Mouse (Mus musculus): ENCODE measurements at regions not wholly inside any gene's neighbourhood (a gene's known extent, or its start where the extent isn't known, plus 50 kb on each side); places are given as distances from the start of the nearest gene placed in this dataset.
A peak's percentile ranks its signal among the peaks of the same experiment; 100 is the strongest.

DNA sequence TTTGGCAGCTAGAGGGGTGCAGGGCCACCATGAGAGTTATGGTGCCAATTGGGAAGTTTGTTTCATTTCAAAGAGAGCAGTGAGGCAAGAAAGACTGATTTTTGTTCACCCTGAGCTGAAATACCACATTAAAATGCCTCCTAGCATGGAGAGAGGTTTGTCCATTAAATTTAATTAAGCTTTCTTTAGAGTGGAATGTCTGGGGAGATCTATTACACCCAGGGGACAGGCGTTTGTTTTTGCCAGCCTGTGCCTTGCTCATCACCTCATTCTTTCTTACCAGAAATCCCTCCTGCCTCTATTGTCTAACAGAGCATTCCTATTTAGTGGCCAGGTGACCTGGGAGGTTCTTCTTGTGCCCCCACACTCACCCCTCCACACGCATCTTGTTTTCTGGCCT, 55.2 kb upstream of the Rcn1 start:
- ATAC-seq (ENCODE audit: insufficient number of reproducible peaks, low FRiP score, low TSS enrichment, low read depth) (no peak), DNase-seq (ENCODE audit: low spot score) (no peak)
- no peaks in the 10 kb centered on the region for H3K4me1 ChIP-seq (ENCODE audit: control insufficient read depth, insufficient read depth, low read length)
- WGBS: 60% methylated on average over 2 of the region's 2 CpGs
- H3K36me3 ChIP-seq (ENCODE audit: control insufficient read depth, insufficient read depth, low read length): no peaks in the 10 kb centered on the region
- H3K27ac ChIP-seq (replicated peaks; ENCODE audit: low read depth, low read length): no peak overlapping the region
- no peaks in the 10 kb centered on the region for H3K9me3 ChIP-seq (ENCODE audit: control insufficient read depth, low read length)
- H3K4me3 ChIP-seq (ENCODE audit: low read depth, low read length): no peak overlapping the region
- no peaks in the 10 kb centered on the region for H3K27me3 ChIP-seq (ENCODE audit: control insufficient read depth, insufficient read depth, low read length)
- H3K9ac ChIP-seq (ENCODE audit: low read length): no peak overlapping the region
- H3K4me2 ChIP-seq (ENCODE audit: low read depth, severe bottlenecking): no peak overlapping the region

DNA sequence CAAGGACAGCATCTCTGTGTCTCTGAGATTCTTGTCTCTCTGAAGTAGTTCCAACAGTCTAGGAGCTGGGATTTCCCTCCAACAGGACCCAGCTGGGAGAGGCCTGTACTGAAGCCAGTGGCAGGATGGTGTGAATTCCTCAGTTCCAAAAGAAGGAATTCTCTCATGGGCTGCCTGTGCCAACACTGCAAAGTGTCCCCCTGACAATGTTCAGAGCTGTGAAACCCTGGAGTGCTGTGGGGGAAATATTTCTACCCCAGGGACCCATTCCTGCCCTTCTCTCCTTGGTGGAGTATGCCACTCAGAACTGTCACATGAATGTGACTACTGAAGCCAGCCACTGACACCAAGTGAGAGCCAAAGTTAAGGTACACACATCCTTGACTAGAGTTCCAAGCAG, 55.7 kb upstream of the Rcn1 start:
- Histone ChIP-seq H3K27ac (replicated peaks; ENCODE audit: low read depth, low read length) (no peak overlapping the region), H3K4me1 (ENCODE audit: control insufficient read depth, insufficient read depth, low read length) (no peaks in the 10 kb centered on the region), H3K4me2 (ENCODE audit: low read depth, severe bottlenecking) (no peak overlapping the region), H3K36me3 (ENCODE audit: control insufficient read depth, insufficient read depth, low read length) (no peaks in the 10 kb centered on the region), H3K4me3 (ENCODE audit: low read depth, low read length) (no peak overlapping the region), H3K9ac (ENCODE audit: low read length) (no peak overlapping the region), H3K9me3 (ENCODE audit: control insufficient read depth, low read length) (no peaks in the 10 kb centered on the region), H3K27me3 (ENCODE audit: control insufficient read depth, insufficient read depth, low read length) (no peaks in the 10 kb centered on the region)
- ATAC-seq (ENCODE audit: insufficient number of reproducible peaks, low FRiP score, low TSS enrichment, low read depth): no peak
- DNase-seq (ENCODE audit: low spot score): no peak

DNA sequence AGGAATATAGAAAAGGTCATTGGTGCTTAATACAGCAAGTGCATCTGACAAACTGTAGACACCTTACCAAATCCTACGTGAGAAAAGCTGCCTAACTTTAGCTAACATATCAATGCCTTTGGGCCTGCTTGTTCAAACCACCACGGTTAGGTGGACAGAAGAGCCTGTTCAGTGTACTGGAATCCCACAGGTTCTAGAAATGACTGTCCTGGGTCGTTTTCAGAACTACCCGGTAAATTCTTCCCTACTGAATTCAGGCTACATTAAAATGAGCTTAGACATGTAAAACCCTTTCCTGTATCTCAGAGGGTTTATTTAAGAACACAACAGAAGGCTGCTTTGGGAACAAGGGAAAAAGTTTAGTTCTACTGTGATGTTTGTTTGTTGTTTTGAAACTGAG, 59.5 kb upstream of the Rcn1 start:
- ATAC-seq (ENCODE audit: insufficient number of reproducible peaks, low FRiP score, low TSS enrichment, low read depth) (no peak), DNase-seq (ENCODE audit: low spot score) (no peak)
- Histone ChIP-seq H3K4me2 (ENCODE audit: low read depth, severe bottlenecking) (no peak overlapping the region), H3K27ac (replicated peaks; ENCODE audit: low read depth, low read length) (no peak overlapping the region), H3K4me1 (ENCODE audit: control insufficient read depth, insufficient read depth, low read length) (no peaks in the 10 kb centered on the region), H3K9me3 (ENCODE audit: control insufficient read depth, low read length) (no peaks in the 10 kb centered on the region), H3K9ac (ENCODE audit: low read length) (no peak overlapping the region), H3K36me3 (ENCODE audit: control insufficient read depth, insufficient read depth, low read length) (no peaks in the 10 kb centered on the region), H3K4me3 (ENCODE audit: low read depth, low read length) (no peak overlapping the region), H3K27me3 (ENCODE audit: control insufficient read depth, insufficient read depth, low read length) (no peaks in the 10 kb centered on the region)
- 88% methylated on average over 4 of the region's 4 CpGs for WGBS

DNA sequence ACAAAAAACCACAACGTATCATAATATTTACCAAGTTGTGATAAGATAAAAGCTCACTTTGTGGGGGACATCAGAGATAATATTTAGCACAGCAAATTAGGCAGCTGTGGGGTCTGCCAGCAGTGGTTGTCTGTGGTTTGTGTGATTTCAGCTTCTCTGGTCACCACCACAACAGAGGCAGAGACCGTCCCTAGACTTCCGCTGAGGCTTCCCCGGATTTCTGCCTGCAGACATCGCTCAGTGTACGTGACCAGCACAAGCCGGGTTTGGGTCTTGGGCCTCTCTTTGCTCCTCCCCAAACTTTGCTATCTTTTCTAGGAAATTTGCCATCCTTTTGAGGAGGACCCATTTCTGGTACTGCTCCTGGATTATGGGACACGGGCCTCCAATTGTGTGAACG, 60.4 kb upstream of the Rcn1 start:
- H3K27me3 ChIP-seq (ENCODE audit: control insufficient read depth, insufficient read depth, low read length): no peaks in the 10 kb centered on the region
- H3K4me3 ChIP-seq (ENCODE audit: low read depth, low read length): no peak overlapping the region
- H3K4me1 ChIP-seq (ENCODE audit: control insufficient read depth, insufficient read depth, low read length): no peaks in the 10 kb centered on the region
- ATAC-seq (ENCODE audit: insufficient number of reproducible peaks, low FRiP score, low TSS enrichment, low read depth) (no peak), DNase-seq (ENCODE audit: low spot score) (no peak)
- H3K36me3 ChIP-seq (ENCODE audit: control insufficient read depth, insufficient read depth, low read length): no peaks in the 10 kb centered on the region
- no peak overlapping the region for H3K27ac ChIP-seq (replicated peaks; ENCODE audit: low read depth, low read length)
- no peak overlapping the region for H3K9ac ChIP-seq (ENCODE audit: low read length)
- no peak overlapping the region for H3K4me2 ChIP-seq (ENCODE audit: low read depth, severe bottlenecking)
- no peaks in the 10 kb centered on the region for H3K9me3 ChIP-seq (ENCODE audit: control insufficient read depth, low read length)
- WGBS: 82% methylated on average over 9 of the region's 9 CpGs

DNA sequence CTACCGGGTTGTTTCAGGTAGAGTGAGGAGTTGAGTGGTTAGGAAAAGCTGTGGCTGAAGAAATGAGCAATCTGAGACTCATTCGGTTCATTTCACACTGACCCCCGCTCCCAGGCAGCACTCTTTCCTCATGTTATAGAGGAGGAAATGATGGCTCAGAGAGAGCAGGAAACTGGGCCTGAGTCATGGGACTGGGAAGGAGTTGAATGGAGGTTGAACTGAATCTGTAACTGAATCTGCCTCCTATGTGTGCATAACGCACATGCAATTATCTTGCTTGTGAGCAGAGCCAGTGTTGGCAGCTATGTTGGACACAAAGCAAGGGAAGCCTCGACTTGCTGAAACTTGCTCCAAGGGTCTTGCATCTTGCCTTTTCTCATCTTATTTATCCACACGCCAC, 66.5 kb upstream of the Rcn1 start:
- Histone ChIP-seq H3K4me2 (ENCODE audit: low read depth, severe bottlenecking) (no peak overlapping the region), H3K27me3 (ENCODE audit: control insufficient read depth, insufficient read depth, low read length) (no peaks in the 10 kb centered on the region), H3K36me3 (ENCODE audit: control insufficient read depth, insufficient read depth, low read length) (no peaks in the 10 kb centered on the region), H3K9me3 (ENCODE audit: control insufficient read depth, low read length) (no peaks in the 10 kb centered on the region), H3K4me1 (ENCODE audit: control insufficient read depth, insufficient read depth, low read length) (no peaks in the 10 kb centered on the region), H3K27ac (replicated peaks; ENCODE audit: low read depth, low read length) (no peak overlapping the region), H3K4me3 (ENCODE audit: low read depth, low read length) (no peak overlapping the region), H3K9ac (ENCODE audit: low read length) (no peak overlapping the region)
- ATAC-seq (ENCODE audit: insufficient number of reproducible peaks, low FRiP score, low TSS enrichment, low read depth) (no peak), DNase-seq (ENCODE audit: low spot score) (no peak)
- WGBS: 88% methylated on average over 6 of the region's 6 CpGs

GRCm38 (mm10) chr2:105468930-105469329, 69.8 kb upstream of the Rcn1 start:
- DNase-seq (ENCODE audit: low spot score): peak; percentile 55

DNA sequence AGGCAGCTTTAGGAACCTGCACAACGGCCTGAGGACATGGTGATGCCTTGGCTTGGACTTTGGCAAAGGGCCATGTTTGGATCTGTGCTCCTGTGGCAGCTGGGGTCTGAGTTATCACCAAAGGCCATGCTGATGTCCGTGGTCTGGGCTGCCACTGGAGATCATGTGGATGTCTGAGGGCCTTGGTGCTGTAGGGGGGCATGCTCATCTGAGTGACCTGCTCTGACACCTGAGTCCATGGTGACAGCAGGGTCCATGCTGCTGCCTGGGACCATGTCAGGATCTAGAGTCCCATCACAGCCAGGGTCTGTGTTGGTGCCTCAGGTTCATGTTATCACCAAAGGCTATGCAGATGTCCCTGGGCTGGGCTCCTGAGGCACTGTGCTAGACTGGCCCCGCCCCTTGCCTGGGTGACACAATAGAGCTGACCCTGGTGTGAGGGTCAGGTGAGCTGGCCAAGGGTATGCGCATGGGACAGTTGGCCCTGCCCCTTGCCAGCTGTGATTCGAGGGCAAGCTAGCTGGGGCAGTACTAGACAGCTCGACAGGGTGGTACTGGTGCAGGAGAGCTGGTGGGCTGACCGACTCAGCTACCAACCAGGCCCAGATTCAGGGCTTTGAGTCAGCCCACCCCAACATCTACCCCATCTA, 77.0 kb upstream of the Rcn1 start:
- Histone ChIP-seq H3K36me3 (ENCODE audit: control insufficient read depth, insufficient read depth, low read length) (no peaks in the 10 kb centered on the region), H3K9ac (ENCODE audit: low read length) (no peak overlapping the region), H3K4me2 (ENCODE audit: low read depth, severe bottlenecking) (no peak overlapping the region), H3K4me3 (ENCODE audit: low read depth, low read length) (no peak overlapping the region), H3K4me1 (ENCODE audit: control insufficient read depth, insufficient read depth, low read length) (no peaks in the 10 kb centered on the region), H3K9me3 (ENCODE audit: control insufficient read depth, low read length) (no peaks in the 10 kb centered on the region), H3K27me3 (ENCODE audit: control insufficient read depth, insufficient read depth, low read length) (no peaks in the 10 kb centered on the region), H3K27ac (replicated peaks; ENCODE audit: low read depth, low read length) (no peak overlapping the region)
- ATAC-seq (ENCODE audit: insufficient number of reproducible peaks, low FRiP score, low TSS enrichment, low read depth) (no peak; the same call in 1 of the 2 replicates), DNase-seq (ENCODE audit: low spot score) (no peak)
- WGBS: 79% methylated on average over 7 of the region's 7 CpGs

More at GRCm38 (mm10) chr2:105468930-105469329, 69.8 kb upstream of the Rcn1 start:
- Histone ChIP-seq H3K36me3 (ENCODE audit: control insufficient read depth, insufficient read depth, low read length) (no peaks in the 10 kb centered on the region), H3K27me3 (ENCODE audit: control insufficient read depth, insufficient read depth, low read length) (no peaks in the 10 kb centered on the region), H3K9me3 (ENCODE audit: control insufficient read depth, low read length) (no peaks in the 10 kb centered on the region), H3K4me1 (ENCODE audit: control insufficient read depth, insufficient read depth, low read length) (no peaks in the 10 kb centered on the region), H3K4me3 (ENCODE audit: low read depth, low read length) (no peak overlapping the region), H3K4me2 (ENCODE audit: low read depth, severe bottlenecking) (no peak overlapping the region), H3K27ac (replicated peaks; ENCODE audit: low read depth, low read length) (no peak overlapping the region), H3K9ac (ENCODE audit: low read length) (no peak overlapping the region)
- no peak for ATAC-seq (ENCODE audit: insufficient number of reproducible peaks, low FRiP score, low TSS enrichment, low read depth)
- WGBS: 50% methylated on average over 5 of the region's 5 CpGs

GRCm38 (mm10) chr2:105481990-105482592, 83.0 kb upstream of the Rcn1 start:
- DNase-seq (ENCODE audit: low spot score) (no peak), ATAC-seq (ENCODE audit: insufficient number of reproducible peaks, low FRiP score, low TSS enrichment, low read depth) (no peak)
- Histone ChIP-seq H3K36me3 (ENCODE audit: control insufficient read depth, insufficient read depth, low read length) (no peaks in the 10 kb centered on the region), H3K4me1 (ENCODE audit: control insufficient read depth, insufficient read depth, low read length) (no peaks in the 10 kb centered on the region), H3K4me2 (ENCODE audit: low read depth, severe bottlenecking) (no peak overlapping the region), H3K27me3 (ENCODE audit: control insufficient read depth, insufficient read depth, low read length) (no peaks in the 10 kb centered on the region), H3K9ac (ENCODE audit: low read length) (no peak overlapping the region), H3K9me3 (ENCODE audit: control insufficient read depth, low read length) (no peaks in the 10 kb centered on the region), H3K27ac (replicated peaks; ENCODE audit: low read depth, low read length) (no peak overlapping the region), H3K4me3 (ENCODE audit: low read depth, low read length) (no peak overlapping the region)
- 74% methylated on average over 11 of the region's 11 CpGs for WGBS

GRCm38 (mm10) chr2:105484496-105484895, 85.4 kb upstream of the Rcn1 start:
- no peak overlapping the region for H3K4me2 ChIP-seq (ENCODE audit: low read depth, severe bottlenecking)
- no peaks in the 10 kb centered on the region for H3K27me3 ChIP-seq (ENCODE audit: control insufficient read depth, insufficient read depth, low read length)
- no peaks in the 10 kb centered on the region for H3K36me3 ChIP-seq (ENCODE audit: control insufficient read depth, insufficient read depth, low read length)
- H3K9ac ChIP-seq (ENCODE audit: low read length): no peak overlapping the region
- no peak for DNase-seq (ENCODE audit: low spot score)
- ATAC-seq (ENCODE audit: insufficient number of reproducible peaks, low FRiP score, low TSS enrichment, low read depth): no peak
- no peak overlapping the region for H3K4me3 ChIP-seq (ENCODE audit: low read depth, low read length)
- H3K4me1 ChIP-seq (ENCODE audit: control insufficient read depth, insufficient read depth, low read length): no peaks in the 10 kb centered on the region
- WGBS: 71% methylated on average over 3 of the region's 3 CpGs
- no peak overlapping the region for H3K27ac ChIP-seq (replicated peaks; ENCODE audit: low read depth, low read length)
- no peaks in the 10 kb centered on the region for H3K9me3 ChIP-seq (ENCODE audit: control insufficient read depth, low read length)
